Mouse (Mus musculus) heart, adult 2 months (tissue): ENCODE results near the gene Pdpk1.

Source experiments
- CTCF ChIP-seq: fragments of 200-600 bp; IDR thresholded peaks from 2 replicates; pipeline ENCODE4 v1.8.1; 2022; ENCODE audit warnings: antibody characterized with exemption, mild to moderate bottlenecking, moderate library complexity
- POLR2A ChIP-seq: fragments of 200-500 bp; IDR thresholded peaks from 2 replicates; pipeline ENCODE4 v1.6.1; 2011; ENCODE audit warnings: mild to moderate bottlenecking, low read depth, low read length, control low read depth; ENCODE audit not compliant: insufficient read depth

DNA sequence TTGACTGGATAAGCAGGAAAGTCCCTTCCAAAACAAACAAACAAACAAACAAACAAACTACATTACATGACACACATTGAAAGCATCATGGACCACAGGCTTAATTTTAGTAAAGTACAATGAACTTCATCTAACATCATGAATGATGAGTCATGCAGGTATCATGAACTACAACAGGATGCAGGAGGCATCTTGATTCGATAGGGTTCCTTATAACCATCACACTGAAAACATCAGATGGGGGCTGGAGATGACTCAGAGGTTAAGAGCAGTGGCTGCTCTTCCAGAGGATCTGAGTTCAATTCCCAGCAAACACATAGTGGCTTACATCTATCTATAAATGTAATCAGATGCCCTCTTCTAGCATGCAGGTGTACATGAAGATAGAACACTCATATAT lies 23.1 kb downstream of the Pdpk1 start:
- TF ChIP-seq CTCF: no peak
- TF ChIP-seq POLR2A: no peak
